Mouse (Mus musculus) liver, adult 2 months (tissue): ENCODE results near the gene Syne2. TPM values are rescaled to one million over a fixed set of nuclear protein-coding genes. Genes with fewer than 3 reads are reported as not detected.
A peak's percentile ranks its signal among the peaks of the same experiment; 100 is the strongest.

ENCODE experiments used
- DNase-seq: peaks from one replicate; pipeline ENCODE4 v3.0.0-alpha.2; 2011; ENCODE audit warnings: low read depth, low spot score; ENCODE audit errors: extremely low read depth
- H3K27ac ChIP-seq: fragments of 200-500 bp; replicated peaks from 2 replicates; pipeline ENCODE4 v1.5.1; 2012; ENCODE audit warnings: low read depth, mild to moderate bottlenecking, control low read depth, inconsistent platforms, low read length; ENCODE audit not compliant: insufficient read depth
- H3K27me3 ChIP-seq: fragments of 200-500 bp; 2 replicates; pipeline ENCODE4 v1.6.1; 2012; ENCODE audit warnings: mild to moderate bottlenecking, moderate library complexity, low read length, inconsistent platforms; ENCODE audit not compliant: control insufficient read depth, insufficient read depth
- H3K36me3 ChIP-seq: fragments of 200-500 bp; 2 replicates; pipeline ENCODE4 v1.6.1; 2012; ENCODE audit warnings: low read length, inconsistent platforms; ENCODE audit not compliant: control insufficient read depth, insufficient read depth
- H3K4me1 ChIP-seq: fragments of 200-500 bp; 2 replicates; pipeline ENCODE4 v1.6.1; 2011; ENCODE audit warnings: low read length; ENCODE audit not compliant: control insufficient read depth, insufficient read depth
- H3K4me3 ChIP-seq: fragments of 200-500 bp; 2 replicates; pipeline ENCODE4 v1.5.1; 2011; ENCODE audit warnings: low read depth, mild to moderate bottlenecking, control low read depth, low read length, moderate library complexity; ENCODE audit not compliant: insufficient read depth
- H3K79me2 ChIP-seq: fragments of 200-500 bp; 2 replicates; pipeline ENCODE4 v1.6.1; 2012; ENCODE audit warnings: inconsistent platforms, mild to moderate bottlenecking, low read length, moderate library complexity; ENCODE audit not compliant: control insufficient read depth, insufficient read depth
- H3K9ac ChIP-seq: fragments of 200-500 bp; 2 replicates; pipeline ENCODE4 v1.6.1; 2012; ENCODE audit warnings: low read depth, mild to moderate bottlenecking, control low read depth, inconsistent platforms, low read length
- CTCF ChIP-seq: fragments of 200-500 bp; IDR thresholded peaks from 2 replicates; pipeline ENCODE4 v1.5.1; 2011; ENCODE audit warnings: low read depth, low read length, control low read depth
- POLR2A ChIP-seq: fragments of 200-500 bp; IDR thresholded peaks from 2 replicates; pipeline ENCODE4 v1.6.1; 2011; ENCODE audit warnings: low read length, control low read depth; ENCODE audit not compliant: insufficient read depth; ENCODE audit errors: extremely low read depth
- WGBS: fragments of 180-500 bp; shearing (Covaris S2); methylation state at CpG from one replicate; pipeline ENCODE4 v1.1.7; 2018; 5-methylcytosine and 5-hydroxymethylcytosine counted together
- polyA plus RNA-seq: library from polyadenylated mRNA; depleted of rRNA; stranded (reverse); fragments of >200 nt; gene quantifications from 2 replicates; pipeline ENCODE4 v1.2.3, GENCODE M21; 2012
- total RNA-seq: library from RNA; depleted of rRNA; stranded (reverse); fragments of >200 nt; gene quantifications from 2 replicates; pipeline ENCODE4 v1.2.3, GENCODE M21; 2014

Syne2 gene
- total and polyA plus RNA-seq, 2 experiments = 12.0 to 31.3 TPM

- Histone ChIP-seq H3K27me3 (no peaks in the 10 kb centered on the region), H3K4me3 (no peak overlapping the region), H3K4me1 (no peaks in the 10 kb centered on the region), H3K9ac (no peak overlapping the region), H3K36me3 (peaks cover 11% of the 10 kb centered on the region), H3K79me2 (no peaks in the 10 kb centered on the region), H3K27ac (no peak overlapping the region)
- DNase-seq = peak; percentile 31
- no peak for TF ChIP-seq POLR2A
- TF ChIP-seq CTCF = no peak
- 81% methylated on average over 5 of the region's 5 CpGs for WGBS
Measured at GRCm38 (mm10) chr12:75893392-75893791, 75.5 kb downstream of the Syne2 start.

DNA sequence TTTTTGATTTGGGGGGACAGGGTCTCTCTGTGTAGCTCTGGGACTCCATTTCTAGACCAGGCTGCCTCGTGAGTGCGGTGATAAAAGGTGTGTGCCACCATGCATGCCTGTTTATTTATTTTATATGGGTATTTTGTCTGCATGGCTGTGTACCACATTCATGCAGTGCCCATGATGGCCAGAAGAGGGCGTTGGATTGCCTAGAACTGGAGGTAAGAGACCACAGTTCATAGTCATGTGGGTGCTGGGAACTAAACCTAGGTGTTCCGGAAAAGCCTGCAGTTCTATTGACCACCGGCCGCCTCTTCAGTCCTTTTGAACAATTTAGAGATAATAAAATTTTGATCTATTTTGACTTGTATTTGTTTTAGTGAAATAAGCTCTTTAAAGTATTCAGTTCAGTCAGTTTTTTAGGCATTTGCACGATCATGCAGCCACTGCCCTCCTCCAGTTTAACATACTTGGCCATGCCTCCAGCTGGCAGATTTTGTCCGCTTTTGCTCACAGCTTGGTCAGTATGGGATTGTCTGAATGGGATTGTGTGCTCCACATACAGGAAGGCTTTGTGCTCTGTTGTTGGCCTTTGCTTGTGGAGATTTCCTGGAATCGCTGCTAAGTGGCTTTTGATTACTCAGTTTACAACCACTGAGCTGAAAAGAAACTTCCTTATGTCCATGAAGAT is 76.5 kb downstream of the Syne2 start:
- Histone ChIP-seq H3K27ac (no peak overlapping the region), H3K4me3 (no peak overlapping the region), H3K79me2 (no peaks in the 10 kb centered on the region), H3K27me3 (no peaks in the 10 kb centered on the region), H3K36me3 (peaks cover 19% of the 10 kb centered on the region), H3K4me1 (no peaks in the 10 kb centered on the region), H3K9ac (no peak overlapping the region)
- peak; percentile 45; the same call in 1 of the 2 replicates for TF ChIP-seq CTCF
- no peak for TF ChIP-seq POLR2A
- 87% methylated on average over 9 of the region's 9 CpGs for WGBS
- DNase-seq = no peak

DNA sequence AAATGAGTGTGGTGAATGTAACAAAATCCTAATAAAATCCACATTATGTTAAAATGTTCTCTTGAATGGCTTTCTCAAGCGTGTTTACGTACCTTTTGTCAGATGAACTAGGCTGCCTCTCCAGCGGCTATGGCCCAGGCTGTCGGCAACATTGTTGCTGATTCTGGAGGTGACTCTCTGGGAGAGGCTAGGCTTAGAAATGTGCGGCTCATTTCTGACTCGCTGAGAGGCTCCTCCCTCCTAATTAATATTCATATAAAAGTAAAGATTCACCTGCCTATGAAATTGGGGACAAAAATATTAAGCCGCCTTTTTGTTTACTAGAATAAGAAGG is 77.0 kb downstream of the Syne2 start:
- Histone ChIP-seq H3K79me2 (no peaks in the 10 kb centered on the region), H3K27ac (no peak overlapping the region), H3K4me1 (no peaks in the 10 kb centered on the region), H3K36me3 (peaks cover 21% of the 10 kb centered on the region), H3K4me3 (no peak overlapping the region), H3K27me3 (no peaks in the 10 kb centered on the region), H3K9ac (no peak overlapping the region)
- 93% methylated on average over 7 of the region's 7 CpGs for WGBS
- TF ChIP-seq CTCF (no peak), POLR2A (no peak)
- DNase-seq = no peak

GRCm38 (mm10) chr12:75897793-75898192 is 79.9 kb downstream of the Syne2 start:
- Histone ChIP-seq H3K4me1 (no peaks in the 10 kb centered on the region), H3K79me2 (no peaks in the 10 kb centered on the region), H3K27ac (no peak overlapping the region), H3K27me3 (no peaks in the 10 kb centered on the region), H3K4me3 (no peak overlapping the region), H3K36me3 (peaks cover 17% of the 10 kb centered on the region), H3K9ac (no peak overlapping the region)
- no peak for DNase-seq
- TF ChIP-seq CTCF (no peak), POLR2A (no peak)
- 90% methylated on average over 7 of the region's 7 CpGs for WGBS

DNA sequence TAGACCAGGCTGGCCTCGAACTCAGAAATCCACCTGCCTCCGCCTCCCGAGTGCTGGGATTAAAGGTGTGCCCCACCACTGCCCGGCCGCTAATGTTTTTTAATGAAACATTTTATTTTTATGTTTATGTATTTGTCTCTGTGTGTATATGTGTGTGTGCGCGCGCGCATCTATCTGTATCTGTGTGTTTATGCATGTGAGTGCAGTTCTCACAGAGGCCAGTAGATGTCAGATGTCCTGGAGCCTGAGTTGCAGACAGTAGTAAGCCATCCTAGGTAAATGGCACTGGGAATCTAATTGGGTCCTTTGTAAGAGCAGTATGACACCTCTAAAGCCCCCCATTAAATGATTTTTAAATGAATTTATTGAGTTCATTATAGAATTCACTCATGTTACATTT is 83.8 kb downstream of the Syne2 start:
- WGBS = 99% methylated on average over 9 of the region's 9 CpGs
- no peak overlapping the region for H3K27ac ChIP-seq
- no peaks in the 10 kb centered on the region for H3K4me1 ChIP-seq
- H3K27me3 ChIP-seq = no peaks in the 10 kb centered on the region
- DNase-seq = no peak
- no peak overlapping the region for H3K9ac ChIP-seq
- no peaks in the 10 kb centered on the region for H3K79me2 ChIP-seq
- peaks cover 34% of the 10 kb centered on the region for H3K36me3 ChIP-seq
- TF ChIP-seq CTCF (no peak), POLR2A (no peak)
- H3K4me3 ChIP-seq = no peak overlapping the region

- peaks cover 38% of the 10 kb centered on the region for H3K36me3 ChIP-seq
- no peak overlapping the region for H3K4me3 ChIP-seq
- 87% methylated on average over 11 of the region's 11 CpGs for WGBS
- no peaks in the 10 kb centered on the region for H3K4me1 ChIP-seq
- H3K9ac ChIP-seq = no peak overlapping the region
- TF ChIP-seq CTCF (no peak), POLR2A (no peak)
- no peaks in the 10 kb centered on the region for H3K79me2 ChIP-seq
- no peak for DNase-seq
- no peak overlapping the region for H3K27ac ChIP-seq
- no peaks in the 10 kb centered on the region for H3K27me3 ChIP-seq
Measured at GRCm38 (mm10) chr12:75904068-75904467, 86.1 kb downstream of the Syne2 start.
